Mouse (Mus musculus) spleen, adult 18-20 months (tissue): Measurements from ENCODE around the gene Mb21d2.

Source experiments
- DNase-seq, 2 experiments: peaks; one replicate each; pipeline ENCODE4 v3.0.0; 2022; ENCODE audit warnings: mixed read lengths in 2 of 2

The Mb21d2 gene

GRCm38 (mm10) chr16:28899161-28899540, 30.3 kb downstream of the Mb21d2 start:
- DNase-seq, result no peak

DNA sequence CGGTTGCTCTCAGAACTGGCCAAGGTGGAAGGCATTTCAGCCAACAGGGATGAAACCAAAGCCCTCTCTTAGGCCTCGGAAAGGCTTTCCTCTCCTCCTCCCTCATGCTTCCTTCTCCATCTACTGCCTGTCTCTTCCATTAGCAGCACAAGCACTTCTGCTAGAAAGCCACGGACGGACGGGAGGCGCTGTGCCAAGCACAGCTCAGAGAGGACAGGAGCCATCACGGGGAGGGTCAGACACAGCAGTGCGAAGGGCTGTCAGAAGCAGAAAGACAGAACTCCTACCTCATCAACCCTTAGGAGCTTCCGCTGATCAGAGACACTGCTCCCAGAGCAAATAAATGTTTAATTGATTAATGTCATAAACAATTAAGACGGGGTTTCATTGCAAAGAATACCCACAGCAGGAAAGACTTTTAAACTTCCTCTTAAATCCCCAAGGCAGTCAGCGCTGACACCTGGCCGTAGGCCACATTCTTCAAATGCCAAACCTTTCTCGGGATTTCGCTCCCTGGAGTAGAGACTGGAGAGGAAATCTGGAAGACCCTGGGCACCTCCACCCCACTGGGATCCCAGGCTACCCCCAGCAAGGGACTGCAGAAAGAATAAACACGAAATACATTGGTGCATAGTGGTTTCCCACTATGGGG, 30.8 kb downstream of the Mb21d2 start:
- no peak for DNase-seq

DNA sequence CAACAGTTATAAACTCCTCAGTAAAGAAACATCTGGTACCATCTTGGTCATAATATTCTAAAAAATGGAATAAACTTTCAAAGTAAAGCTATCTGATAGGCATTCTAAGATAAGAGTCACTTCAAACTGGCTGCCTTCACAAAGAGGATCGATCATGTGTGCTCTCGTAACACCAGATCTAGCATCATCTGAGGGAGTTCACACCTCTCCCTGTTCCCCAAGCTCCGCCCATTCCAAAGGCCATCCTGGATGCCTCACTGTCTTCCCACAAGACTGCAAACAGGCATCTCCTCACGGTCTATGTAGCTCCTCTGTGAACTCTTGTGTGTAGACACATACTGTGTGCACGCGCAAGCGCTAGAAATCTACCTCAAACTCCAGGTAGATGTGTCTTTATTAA, 32.9 kb downstream of the Mb21d2 start:
- no peak for DNase-seq

- DNase-seq, result no peak
These were observed 34.6 kb downstream of the Mb21d2 start for GRCm38 (mm10) chr16:28894872-28895271.

DNA sequence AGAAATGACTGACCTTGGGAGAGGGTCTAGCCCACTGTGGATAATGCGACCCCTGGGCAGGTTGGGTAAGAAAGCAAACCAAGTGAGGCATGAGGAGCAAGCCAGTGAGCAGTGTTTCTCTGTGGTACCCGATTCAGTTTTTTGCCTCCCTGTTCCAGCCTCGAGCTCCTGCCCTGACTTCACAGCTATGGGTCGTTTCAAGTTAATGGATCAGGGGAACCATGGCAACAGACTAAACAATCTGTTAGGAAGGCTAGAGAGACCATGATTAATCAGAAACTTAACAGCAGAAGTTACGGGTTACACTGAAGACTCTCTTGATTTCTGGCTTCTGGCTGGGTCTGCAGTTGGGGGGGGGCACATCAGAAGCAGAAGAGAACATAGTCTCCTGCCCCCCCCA, 36.2 kb downstream of the Mb21d2 start:
- no peak for DNase-seq

GRCm38 (mm10) chr16:28886201-28886745, 43.2 kb downstream of the Mb21d2 start:
- DNase-seq, result no peak

DNA sequence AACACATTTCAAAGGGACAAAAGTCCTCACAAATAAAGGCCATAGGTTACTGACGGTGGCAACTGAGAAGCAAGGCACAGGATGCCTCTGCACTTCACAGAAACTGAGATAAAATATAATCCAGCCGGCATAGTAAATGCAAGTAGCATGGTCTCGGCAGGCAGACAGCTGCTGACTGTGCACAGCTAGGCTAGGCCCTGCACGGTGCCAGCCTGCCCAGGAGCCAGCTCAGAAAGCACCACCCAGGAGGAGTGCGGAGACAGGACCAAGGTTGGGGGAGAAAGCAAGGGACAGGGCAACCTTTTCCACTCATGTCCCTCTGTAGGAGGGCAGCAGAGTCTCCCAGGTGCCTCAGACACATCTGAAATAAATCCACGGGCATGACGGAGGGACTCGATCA, 44.0 kb downstream of the Mb21d2 start:
- DNase-seq, result no peak

DNA sequence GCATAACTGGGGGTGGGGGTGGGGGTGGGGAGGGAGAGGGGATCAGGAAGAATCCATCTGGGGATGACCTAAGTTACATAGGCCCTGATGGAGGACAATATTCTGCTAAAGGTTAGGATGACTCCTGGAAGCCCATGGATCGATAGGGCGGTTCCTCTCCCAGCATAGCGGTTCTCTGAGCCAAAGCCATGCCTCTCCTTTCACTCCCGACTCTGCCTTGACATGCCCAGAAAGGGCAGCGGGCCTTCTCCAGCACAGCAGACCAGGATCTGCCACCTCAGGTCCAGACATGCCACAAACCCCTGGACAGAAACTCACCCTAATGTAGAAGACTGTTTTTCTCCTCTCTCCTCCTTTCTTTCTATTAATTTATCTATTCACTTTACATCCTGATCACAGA, 44.8 kb downstream of the Mb21d2 start:
- no peak for DNase-seq

DNA sequence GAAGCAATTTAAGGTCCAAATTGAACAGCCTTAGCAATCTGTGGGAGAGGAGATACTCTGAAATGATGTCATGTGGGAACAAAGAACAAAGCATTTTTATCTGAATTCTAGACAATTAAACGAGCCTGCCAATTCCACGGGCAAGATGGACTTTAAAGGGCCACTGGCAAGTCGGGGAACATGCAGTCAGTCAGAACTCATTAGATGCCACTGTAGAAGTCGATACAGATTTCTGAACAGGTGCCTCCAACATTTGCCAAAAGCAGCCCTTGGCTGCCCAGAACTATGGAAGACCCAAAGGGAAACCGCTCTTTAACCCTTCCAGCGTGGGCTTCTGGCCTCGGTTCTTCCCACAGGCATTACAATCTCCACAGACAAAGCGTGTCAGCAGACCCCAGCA, 45.8 kb downstream of the Mb21d2 start:
- DNase-seq, result no peak

- no peak for DNase-seq
These were observed 46.6 kb downstream of the Mb21d2 start for GRCm38 (mm10) chr16:28882687-28883428.

DNA sequence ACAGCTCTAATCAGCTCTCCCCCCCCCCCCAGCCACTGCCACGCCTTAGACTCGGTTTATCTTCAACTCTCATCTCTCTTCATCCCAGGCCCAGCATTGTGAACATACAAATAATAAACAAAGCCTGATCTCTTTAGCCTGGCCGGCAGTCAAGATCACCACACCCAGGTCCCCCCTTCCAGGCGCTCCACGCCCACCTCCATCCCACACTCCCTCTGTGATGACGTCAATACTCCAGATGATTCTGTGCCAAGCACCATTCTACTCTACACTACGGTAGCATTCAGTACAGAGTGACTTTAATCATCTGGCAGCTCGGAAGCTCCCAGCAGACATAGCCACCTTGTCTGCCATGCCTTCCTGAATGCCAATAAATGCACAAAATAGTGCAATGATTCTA, 47.7 kb downstream of the Mb21d2 start:
- no peak for DNase-seq

GRCm38 (mm10) chr16:28880756-28881155, 48.7 kb downstream of the Mb21d2 start:
- DNase-seq, result no peak

DNA sequence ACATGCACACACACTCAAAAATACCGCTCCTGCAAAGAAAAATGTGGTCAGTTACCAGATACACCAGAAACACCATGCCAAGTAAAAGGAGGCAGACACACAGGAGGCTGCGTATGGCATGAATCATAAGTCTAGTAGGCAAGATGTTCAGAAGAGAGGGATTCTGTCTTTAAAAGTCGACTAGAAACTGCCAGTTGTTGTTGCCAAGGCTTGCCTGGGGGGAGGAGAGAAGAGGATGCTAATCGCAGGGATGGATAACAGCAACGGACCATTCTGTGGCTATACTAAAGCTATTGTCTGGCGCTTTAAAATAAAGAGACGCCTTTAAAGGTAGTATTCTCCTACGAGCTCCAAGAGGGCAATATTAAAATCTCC, 49.2 kb downstream of the Mb21d2 start:
- no peak for DNase-seq

GRCm38 (mm10) chr16:28879636-28880306, 49.7 kb downstream of the Mb21d2 start:
- no peak for DNase-seq

DNA sequence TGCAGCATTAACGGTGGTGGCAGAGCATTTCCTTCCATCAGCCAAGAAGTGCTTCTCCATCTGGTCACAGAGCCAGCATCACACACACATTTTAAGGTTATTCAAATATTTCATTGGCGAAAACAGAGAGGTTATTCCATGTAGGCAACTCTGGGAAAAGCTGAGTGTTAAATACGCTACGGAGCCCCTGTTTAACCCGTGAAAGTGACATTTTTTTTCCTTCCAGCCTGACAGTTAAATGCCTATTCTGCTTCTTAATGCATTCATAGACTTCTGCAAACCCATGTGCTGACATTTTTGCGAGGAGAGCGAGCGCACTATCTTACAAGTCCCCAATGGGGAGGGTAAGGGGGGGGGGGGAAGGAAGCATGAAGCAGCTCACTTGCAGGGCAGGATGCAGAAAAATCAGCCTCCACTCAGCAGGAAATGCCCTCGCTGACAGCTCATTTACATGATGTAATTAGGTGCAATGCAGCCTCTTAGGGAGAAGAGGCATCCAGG, 52.3 kb downstream of the Mb21d2 start:
- DNase-seq, result no peak

- DNase-seq, result no peak
These were observed 56.0 kb downstream of the Mb21d2 start for GRCm38 (mm10) chr16:28873404-28873895.

DNA sequence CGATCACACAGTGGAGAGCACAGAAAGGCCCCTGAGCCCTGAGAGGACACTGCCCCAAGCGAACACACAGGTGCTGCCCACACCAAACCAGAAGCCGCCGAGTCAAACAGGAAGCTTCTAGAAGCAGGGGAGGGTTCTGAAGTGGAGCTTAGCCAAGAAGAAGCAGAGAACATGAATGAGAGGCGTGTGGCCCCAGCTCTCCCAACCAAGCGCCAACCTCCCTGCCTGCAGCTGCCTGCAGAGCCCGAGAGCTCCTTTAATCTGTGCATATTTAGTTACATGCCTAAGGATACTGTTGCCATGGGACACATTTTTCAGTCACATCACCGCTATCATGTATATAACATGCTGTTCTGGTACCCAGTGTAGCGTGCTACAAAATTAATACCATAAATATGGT, 58.6 kb downstream of the Mb21d2 start:
- DNase-seq, result no peak

DNA sequence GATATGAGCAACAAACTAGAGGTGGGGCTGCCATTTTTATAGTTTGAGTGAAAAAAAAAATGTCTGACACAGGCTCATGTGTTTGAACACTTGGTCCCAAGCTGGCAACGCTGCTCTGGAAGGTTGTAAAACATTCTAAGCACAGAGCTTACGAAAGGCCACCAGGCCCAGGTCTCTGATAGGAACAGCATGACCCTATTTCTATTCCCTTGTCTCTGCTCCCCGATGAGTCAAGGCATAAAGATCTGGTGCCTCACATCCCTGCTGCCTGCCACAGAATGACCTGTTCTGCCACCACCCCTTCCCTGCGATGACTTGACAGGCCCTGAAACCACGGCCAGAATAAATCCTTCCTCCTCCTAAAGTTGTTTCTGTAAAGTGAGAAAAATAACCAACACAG, 59.0 kb downstream of the Mb21d2 start:
- DNase-seq, result no peak

DNA sequence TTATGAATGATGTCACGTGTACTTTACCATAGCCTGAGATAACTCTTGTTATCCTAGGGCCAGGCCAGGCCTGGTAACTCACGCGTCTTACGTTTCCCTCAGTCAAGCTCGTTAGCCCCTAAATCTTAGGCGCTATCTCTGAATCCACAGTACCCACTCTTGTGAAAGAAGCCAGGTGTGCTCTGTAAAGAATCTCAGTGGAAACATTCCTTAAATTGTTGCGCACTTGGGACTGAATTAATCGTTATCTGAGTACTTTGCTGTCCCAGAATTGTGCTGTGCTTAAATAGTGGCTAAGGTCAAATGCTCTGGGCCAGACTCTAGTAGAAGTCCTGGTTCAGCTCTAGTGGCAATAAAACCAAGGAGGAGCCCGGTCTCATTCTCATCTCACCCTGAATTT, 60.6 kb downstream of the Mb21d2 start:
- no peak for DNase-seq

DNA sequence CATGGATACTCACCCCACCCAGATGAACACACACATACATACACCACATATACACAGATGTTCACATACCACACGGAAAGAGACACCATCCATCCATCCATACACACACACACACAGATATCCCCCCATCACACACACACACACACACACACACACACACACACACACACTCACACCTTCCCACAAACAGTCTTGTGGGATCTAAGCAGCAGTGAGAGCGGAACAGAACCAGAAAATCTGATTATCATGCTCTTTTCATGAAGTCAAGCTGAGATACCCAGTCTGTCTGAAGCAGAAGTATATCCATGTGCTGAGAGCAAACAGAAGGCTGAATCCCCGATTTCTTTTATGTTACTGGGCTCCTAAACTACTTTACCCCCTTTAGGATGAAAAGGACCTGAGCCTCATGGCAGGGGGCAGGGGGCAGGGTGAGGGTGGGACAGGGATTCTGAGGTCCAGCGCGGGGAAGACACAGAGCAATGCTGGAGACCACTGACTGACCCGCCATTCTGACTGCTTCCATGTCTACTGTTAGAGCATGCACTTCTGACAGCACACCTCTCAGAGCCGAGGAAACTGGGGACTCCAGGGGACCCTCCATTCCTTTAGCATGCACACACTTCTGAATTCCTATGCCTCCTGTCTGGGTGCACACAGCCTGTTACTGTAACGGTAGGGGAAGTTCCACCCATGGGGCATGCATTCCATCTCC, 62.7 kb downstream of the Mb21d2 start:
- no peak for DNase-seq

DNA sequence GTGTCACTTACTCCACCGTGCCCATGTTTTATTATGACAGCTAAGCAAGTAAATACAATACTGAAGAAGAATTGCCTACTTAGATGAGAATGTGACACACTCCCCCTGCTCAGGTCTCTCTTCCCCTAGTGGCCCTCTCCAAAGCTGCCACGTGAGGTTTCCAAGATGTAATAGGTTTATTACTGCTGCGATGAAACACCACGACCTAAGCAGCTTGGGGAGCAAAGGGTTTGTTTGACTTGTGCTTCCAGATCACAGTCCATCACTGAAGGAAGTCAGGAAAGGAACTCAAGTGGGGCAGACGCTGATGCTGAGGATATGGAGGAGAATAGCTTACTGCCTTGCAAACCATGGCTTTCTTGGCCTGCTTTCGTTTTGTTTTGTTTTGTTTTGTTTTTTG, 65.9 kb downstream of the Mb21d2 start:
- DNase-seq, result no peak

- no peak for DNase-seq
These were observed 67.4 kb downstream of the Mb21d2 start for GRCm38 (mm10) chr16:28862093-28862492.

DNA sequence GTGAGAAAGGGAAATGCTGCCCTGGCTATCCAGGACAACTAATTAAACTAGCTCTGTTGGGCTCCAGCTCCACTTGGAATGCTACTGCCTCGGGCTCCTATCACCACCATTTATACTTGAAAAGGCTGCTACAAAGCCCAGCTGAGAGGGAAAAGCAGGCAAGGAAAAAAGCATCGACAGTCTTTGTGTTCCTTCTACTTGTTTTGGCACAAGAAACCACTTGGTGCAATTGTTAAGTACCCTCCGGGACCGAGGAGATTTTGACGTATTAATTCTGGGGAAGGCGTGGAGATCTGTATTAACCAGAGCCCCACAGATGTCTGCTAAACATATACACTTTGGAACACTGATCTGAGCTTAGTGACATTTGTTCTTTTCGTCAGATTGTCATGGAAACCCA, 69.8 kb downstream of the Mb21d2 start:
- DNase-seq, result no peak
